In the genomic region with DNA sequence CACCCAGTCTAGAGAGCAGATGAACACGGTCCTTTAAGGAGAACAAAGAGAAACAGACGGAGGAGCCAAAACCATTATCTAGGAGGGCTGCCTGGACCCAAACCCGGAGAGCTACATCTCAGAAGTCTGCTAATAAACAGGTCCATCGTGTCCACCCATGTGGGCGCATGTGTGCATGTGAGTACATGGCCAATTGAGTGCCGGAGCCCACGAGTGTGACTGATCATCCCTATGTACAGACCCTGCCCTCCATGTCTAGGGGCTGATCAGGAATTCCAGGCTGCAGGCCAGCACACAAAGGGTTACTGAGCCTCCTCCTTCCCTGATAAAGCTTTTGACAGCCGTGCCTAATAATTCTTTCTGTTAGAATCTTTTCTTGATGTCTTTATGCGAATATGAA, we compare ENCODE assay signal across 16 mouse cellular contexts.
DNase-seq lines count a peak whose midpoint lies in the region; ATAC-seq and TF ChIP-seq lines count a peak whose summit lies in the region.
"Had no signal": no experiment of that assay in that cellular context is flagged by ENCODE, and none has a peak within 500 bp of the region (broad histone marks: within the 10 kb centered on the region; RNA-seq: fewer than 3 reads in every experiment).

No protein-coding gene starts in this region.

- H3K27ac ChIP-seq in hindbrain, embryonic 11.5 days (ENCODE audit: low read depth, low read length): peak overlapping the region; percentile 70
- H3K27ac ChIP-seq in hindbrain, postnatal 0 days: no peak overlapping the region
- H3K27ac ChIP-seq in neural tube, embryonic 12.5 days: no peak overlapping the region
- peak overlapping the region; percentile 46; the same call in 1 of the 2 replicates for H3K27ac ChIP-seq in forebrain, postnatal 0 days (ENCODE audit: low read depth, low read length)
- 0 out of 2 replicates have a peak overlapping the region, but pooled peaks have one; percentile 67 for H3K27ac ChIP-seq in midbrain, embryonic 15.5 days

- 41% methylated on average over 9 of the region's 9 CpGs for WGBS in hindbrain, embryonic 11.5 days
- WGBS in hindbrain, postnatal 0 days: 28% methylated on average over 9 of the region's 9 CpGs
- WGBS in neural tube, embryonic 12.5 days: 49% methylated on average over 9 of the region's 9 CpGs
- 42% methylated on average over 9 of the region's 9 CpGs for WGBS in forebrain, postnatal 0 days
- 46% methylated on average over 9 of the region's 9 CpGs for WGBS in midbrain, embryonic 15.5 days

- no peaks in the 10 kb centered on the region for H3K9me3 ChIP-seq in hindbrain, embryonic 11.5 days (ENCODE audit: control insufficient read depth, low read length)
- no peaks in the 10 kb centered on the region for H3K9me3 ChIP-seq in hindbrain, postnatal 0 days (ENCODE audit: low read length)
- H3K9me3 ChIP-seq in neural tube, embryonic 12.5 days: no peaks in the 10 kb centered on the region
- H3K9me3 ChIP-seq in forebrain, postnatal 0 days (ENCODE audit: low read length): no peaks in the 10 kb centered on the region
- H3K9me3 ChIP-seq in midbrain, embryonic 15.5 days: no peaks in the 10 kb centered on the region
- H3K9me3 ChIP-seq: limb, embryonic 12.5 days; megakaryocyte, embryonic 14.5 days had no signal

- DNase-seq in hindbrain, embryonic 11.5 days (ENCODE audit: low spot score): peak; percentile 41
- no peak for DNase-seq in hindbrain, postnatal 0 days (ENCODE audit: low spot score)
- no peak for DNase-seq in neural tube, embryonic 10.5 days (ENCODE audit: extremely low spot score, low spot score)
- no peak for DNase-seq in forebrain, postnatal 0 days
- no peak for DNase-seq in embryo, embryonic 10.5 days (ENCODE audit: low spot score)
- DNase-seq in kidney, adult 11 months: no peak
- DNase-seq: cerebellum, adult 18-20 months; heart, adult 18-20 months; kidney, postnatal 36 days; liver, postnatal 0 days; thymus, adult 2 months had no signal

- no peaks in the 10 kb centered on the region for H3K36me3 ChIP-seq in hindbrain, embryonic 11.5 days (ENCODE audit: control insufficient read depth, insufficient read depth, low read length)
- H3K36me3 ChIP-seq in hindbrain, postnatal 0 days (ENCODE audit: insufficient read depth, low read length): no peaks in the 10 kb centered on the region
- H3K36me3 ChIP-seq in neural tube, embryonic 12.5 days: no peaks in the 10 kb centered on the region
- H3K36me3 ChIP-seq in forebrain, postnatal 0 days (ENCODE audit: insufficient read depth): no peaks in the 10 kb centered on the region
- no peaks in the 10 kb centered on the region for H3K36me3 ChIP-seq in midbrain, embryonic 15.5 days (replicated peaks)
- H3K36me3 ChIP-seq: limb, embryonic 12.5 days had no signal

- no peak for TF ChIP-seq CTCF in hindbrain, postnatal 0 days (IDR thresholded peaks at IDR 0.05; ENCODE audit: low read depth)
- TF ChIP-seq CTCF in forebrain, postnatal 0 days (IDR thresholded peaks at IDR 0.05; ENCODE audit: low read depth): no peak

- H3K9ac ChIP-seq in hindbrain, embryonic 11.5 days (ENCODE audit: low read depth, low read length): no peak overlapping the region; the same call in 1 of the 2 replicates
- H3K9ac ChIP-seq in hindbrain, postnatal 0 days (replicated peaks; ENCODE audit: low read length): no peak overlapping the region
- no peak overlapping the region for H3K9ac ChIP-seq in neural tube, embryonic 12.5 days
- no peak overlapping the region for H3K9ac ChIP-seq in forebrain, postnatal 0 days
- no peak overlapping the region for H3K9ac ChIP-seq in midbrain, embryonic 15.5 days
- H3K9ac ChIP-seq: limb, embryonic 12.5 days; liver, postnatal 0 days had no signal

- peaks cover 58% of the 10 kb centered on the region for H3K4me1 ChIP-seq in hindbrain, embryonic 11.5 days (replicated peaks; ENCODE audit: control insufficient read depth, insufficient read depth, low read length)
- H3K4me1 ChIP-seq in hindbrain, postnatal 0 days (ENCODE audit: insufficient read depth, low read length): peaks cover 35% of the 10 kb centered on the region
- H3K4me1 ChIP-seq in neural tube, embryonic 12.5 days: peaks cover 80% of the 10 kb centered on the region
- H3K4me1 ChIP-seq in forebrain, postnatal 0 days (ENCODE audit: insufficient read depth): peaks cover 36% of the 10 kb centered on the region
- peaks cover 58% of the 10 kb centered on the region for H3K4me1 ChIP-seq in midbrain, embryonic 15.5 days
- H3K4me1 ChIP-seq: megakaryocyte, embryonic 14.5 days had no signal

- no peak overlapping the region for H3K4me2 ChIP-seq in hindbrain, embryonic 11.5 days (replicated peaks; ENCODE audit: low read depth, low read length)
- H3K4me2 ChIP-seq in hindbrain, postnatal 0 days (ENCODE audit: low read depth, low read length): no peak overlapping the region
- H3K4me2 ChIP-seq in neural tube, embryonic 12.5 days (replicated peaks): peak overlapping the region; percentile 43; the same call in 1 of the 2 replicates
- H3K4me2 ChIP-seq in forebrain, postnatal 0 days (ENCODE audit: low read depth): no peak overlapping the region; the same call in 1 of the 2 replicates
- H3K4me2 ChIP-seq in midbrain, embryonic 15.5 days: no peak overlapping the region
- H3K4me2 ChIP-seq: limb, embryonic 12.5 days had no signal

- H3K4me3 ChIP-seq in hindbrain, embryonic 11.5 days (ENCODE audit: low read depth, low read length): no peak overlapping the region
- no peak overlapping the region for H3K4me3 ChIP-seq in hindbrain, postnatal 0 days (ENCODE audit: low read length)
- no peak overlapping the region for H3K4me3 ChIP-seq in neural tube, embryonic 12.5 days
- no peak overlapping the region for H3K4me3 ChIP-seq in forebrain, postnatal 0 days (ENCODE audit: low read depth, low read length)
- H3K4me3 ChIP-seq in midbrain, embryonic 15.5 days: no peak overlapping the region
- H3K4me3 ChIP-seq: erythroblast, embryonic 14.5 days; limb, embryonic 12.5 days; megakaryocyte, embryonic 14.5 days had no signal

- H3K27me3 ChIP-seq in hindbrain, embryonic 11.5 days (ENCODE audit: control insufficient read depth, insufficient read depth, low read length): peaks cover 14% of the 10 kb centered on the region
- H3K27me3 ChIP-seq in hindbrain, postnatal 0 days (ENCODE audit: insufficient read depth, low read length): peaks cover 24% of the 10 kb centered on the region; the same call in 1 of the 2 replicates
- peaks cover 42% of the 10 kb centered on the region for H3K27me3 ChIP-seq in neural tube, embryonic 12.5 days (replicated peaks)
- no peaks in the 10 kb centered on the region; the same call in 1 of the 2 replicates for H3K27me3 ChIP-seq in forebrain, postnatal 0 days (ENCODE audit: insufficient read depth, low read length)
- H3K27me3 ChIP-seq in midbrain, embryonic 15.5 days (replicated peaks): peaks cover 42% of the 10 kb centered on the region

- no peak for ATAC-seq in hindbrain, embryonic 11.5 days (ENCODE audit: low FRiP score)
- no peak for ATAC-seq in hindbrain, postnatal 0 days
- no peak for ATAC-seq in neural tube, embryonic 12.5 days (ENCODE audit: low FRiP score, low read depth)
- no peak for ATAC-seq in forebrain, postnatal 0 days
- ATAC-seq in midbrain, embryonic 15.5 days (replicated peaks): no peak
- ATAC-seq: liver, postnatal 0 days had no signal

Comparison
In these comparisons a context has a peak if more than half of its experiments do, and no peak if none do; other contexts are left out.
1. H3K27ac ChIP-seq: peak in hindbrain, embryonic 11.5 days (single experiment), forebrain, postnatal 0 days (single experiment) and midbrain, embryonic 15.5 days (single experiment); none in hindbrain, postnatal 0 days (single experiment) and neural tube, embryonic 12.5 days (single experiment).